Mouse (Mus musculus): Measurements from ENCODE around the gene Qtrt2. TPM values are rescaled to one million over a fixed set of nuclear protein-coding genes. Genes with fewer than 3 reads are reported as not detected.

Qtrt2 gene
- polyA plus RNA-seq (2015; fragmentation: Nextera tagmentation; extraction: Ambion mirVana), result 29.6 and 30.8 TPM in 2 replicates

DNA sequence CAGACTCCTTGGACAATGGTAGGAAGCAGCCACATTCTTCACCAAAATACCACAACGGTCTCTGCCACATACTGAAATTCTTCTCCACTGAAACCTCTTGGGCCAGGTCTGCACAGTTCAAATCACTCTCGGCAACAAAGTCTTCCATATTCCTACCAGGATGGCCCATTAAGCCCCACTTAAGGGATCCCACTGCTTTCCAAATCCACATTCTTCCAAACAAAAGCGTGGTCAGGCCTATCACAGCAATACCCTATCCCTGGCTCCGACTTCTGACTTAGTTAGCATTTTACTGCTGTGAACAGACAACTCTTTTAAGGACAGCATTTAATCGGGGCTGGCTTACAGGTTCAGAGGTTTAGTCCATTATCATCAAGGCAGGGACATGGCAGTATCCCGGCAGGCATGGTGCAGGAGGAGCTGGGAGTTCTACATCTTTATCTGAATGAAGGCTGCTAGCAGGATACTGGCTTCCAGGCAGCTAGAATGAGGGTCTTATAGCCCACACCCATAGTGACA, at the start of gene Qtrt2:
Gene Qtrt2, minus strand, starts transcription at position 469 of the 519 bp plus-strand sequence.
- Histone ChIP-seq H3K4me1 (peaks cover 5% of the 10 kb centered on the region; the same call in 1 of the 2 replicates), H3K4me2 (no peak within 1 kb of the TSS), H3K9me3 (replicated peaks) (no peaks in the 10 kb centered on the region), H3K27ac (no peak within 1 kb of the TSS), H3K9ac (no peak within 1 kb of the TSS), H3K4me3 (no peak within 1 kb of the TSS), H3K27me3 (no peaks in the 10 kb centered on the region), H3K36me3 (ENCODE audit: poor library complexity, severe bottlenecking) (no peaks in the 10 kb centered on the region)
- 66% methylated on average over 6 of the region's 6 CpGs for WGBS
- no peak for ATAC-seq

GRCm38 (mm10) chr16:43973606-43974220, 47.1 kb upstream of the Qtrt2 start:
- H3K4me2 ChIP-seq, result no peak overlapping the region
- H3K27ac ChIP-seq, result no peak overlapping the region
- H3K27me3 ChIP-seq, result peaks cover 4% of the 10 kb centered on the region; the same call in 1 of the 2 replicates
- no peak for ATAC-seq
- no peaks in the 10 kb centered on the region for H3K9me3 ChIP-seq (replicated peaks)
- no peak overlapping the region for H3K4me3 ChIP-seq
- H3K36me3 ChIP-seq (ENCODE audit: poor library complexity, severe bottlenecking), result no peaks in the 10 kb centered on the region; the same call in 1 of the 2 replicates
- 77% methylated on average over 22 of the region's 22 CpGs for WGBS
- H3K4me1 ChIP-seq, result no peaks in the 10 kb centered on the region
- no peak overlapping the region for H3K9ac ChIP-seq

DNA sequence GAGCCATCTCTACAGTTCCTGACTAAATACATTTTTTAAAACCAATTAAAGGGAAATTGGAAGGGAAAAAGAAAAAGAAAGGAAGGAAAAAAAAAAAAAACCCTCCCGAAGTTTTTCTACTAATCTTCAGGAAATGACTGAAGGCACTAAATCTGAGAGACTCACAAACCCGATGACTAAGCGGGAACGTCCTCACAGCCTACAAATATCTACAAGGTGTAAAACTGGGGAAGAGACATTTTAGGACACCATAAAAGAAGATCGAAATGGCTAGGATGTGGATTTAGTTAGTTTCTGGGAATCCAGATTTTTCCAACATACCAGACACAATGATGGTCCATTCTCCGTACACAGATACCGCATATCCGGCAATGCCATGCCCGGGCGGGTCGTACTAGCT, 46.5 kb upstream of the Qtrt2 start:
- Histone ChIP-seq H3K27ac (no peak overlapping the region), H3K36me3 (ENCODE audit: poor library complexity, severe bottlenecking) (no peaks in the 10 kb centered on the region; the same call in 1 of the 2 replicates), H3K4me2 (no peak overlapping the region), H3K9ac (no peak overlapping the region), H3K4me1 (no peaks in the 10 kb centered on the region), H3K9me3 (replicated peaks) (no peaks in the 10 kb centered on the region), H3K27me3 (no peaks in the 10 kb centered on the region), H3K4me3 (no peak overlapping the region)
- 93% methylated on average over 11 of the region's 11 CpGs for WGBS
- ATAC-seq, result no peak

DNA sequence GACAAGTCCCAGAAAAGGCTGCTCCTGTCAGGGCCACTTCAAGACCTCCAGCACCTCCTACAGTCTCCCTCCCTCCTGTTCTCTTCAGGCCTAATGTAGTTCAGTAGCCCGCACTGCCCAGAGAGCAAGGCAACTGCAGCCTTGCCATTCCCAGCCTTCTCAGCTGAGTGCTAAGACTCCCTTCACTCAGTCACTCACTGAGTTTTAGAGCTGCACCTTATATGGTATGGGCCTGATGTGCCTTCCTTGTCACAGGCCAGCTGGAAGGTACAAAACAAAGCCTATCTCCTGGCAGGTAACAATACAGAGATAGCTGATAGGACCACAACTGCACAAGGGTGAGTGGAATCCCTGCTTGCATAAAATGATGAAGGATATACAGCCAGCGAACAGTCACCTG, 45.8 kb upstream of the Qtrt2 start:
- ATAC-seq, result no peak
- H3K9me3 ChIP-seq (replicated peaks), result no peaks in the 10 kb centered on the region

GRCm38 (mm10) chr16:43971741-43972140, 45.1 kb upstream of the Qtrt2 start:
- H3K27ac ChIP-seq, result no peak overlapping the region
- WGBS, result 95% methylated on average over 9 of the region's 9 CpGs
- no peak for ATAC-seq
- H3K4me2 ChIP-seq, result no peak overlapping the region
- no peaks in the 10 kb centered on the region for H3K27me3 ChIP-seq
- no peak overlapping the region for H3K4me3 ChIP-seq
- H3K9me3 ChIP-seq (replicated peaks), result no peaks in the 10 kb centered on the region
- H3K9ac ChIP-seq, result no peak overlapping the region
- H3K4me1 ChIP-seq, result peaks cover 2% of the 10 kb centered on the region; the same call in 1 of the 2 replicates
- H3K36me3 ChIP-seq (ENCODE audit: poor library complexity, severe bottlenecking), result no peaks in the 10 kb centered on the region; the same call in 1 of the 2 replicates

More for the DNA sequence above, 45.8 kb upstream of the Qtrt2 start:
- no peak overlapping the region for H3K9ac ChIP-seq
- no peak overlapping the region for H3K4me3 ChIP-seq
- no peak overlapping the region for H3K27ac ChIP-seq
- no peaks in the 10 kb centered on the region for H3K27me3 ChIP-seq
- no peaks in the 10 kb centered on the region; the same call in 1 of the 2 replicates for H3K36me3 ChIP-seq (ENCODE audit: poor library complexity, severe bottlenecking)
- H3K4me2 ChIP-seq, result no peak overlapping the region
- H3K4me1 ChIP-seq, result no peaks in the 10 kb centered on the region
- WGBS, result 94% methylated on average over 2 of the region's 2 CpGs

GRCm38 (mm10) chr16:43971189-43971588, 44.6 kb upstream of the Qtrt2 start:
- H3K4me2 ChIP-seq, result no peak overlapping the region
- H3K4me1 ChIP-seq, result peaks cover 7% of the 10 kb centered on the region
- H3K4me3 ChIP-seq, result no peak overlapping the region
- no peaks in the 10 kb centered on the region; the same call in 1 of the 2 replicates for H3K36me3 ChIP-seq (ENCODE audit: poor library complexity, severe bottlenecking)
- no peaks in the 10 kb centered on the region for H3K27me3 ChIP-seq
- no peak overlapping the region for H3K9ac ChIP-seq
- H3K27ac ChIP-seq, result no peak overlapping the region
- 93% methylated on average over 11 of the region's 11 CpGs for WGBS
- ATAC-seq, result no peak
- no peaks in the 10 kb centered on the region for H3K9me3 ChIP-seq (replicated peaks)

DNA sequence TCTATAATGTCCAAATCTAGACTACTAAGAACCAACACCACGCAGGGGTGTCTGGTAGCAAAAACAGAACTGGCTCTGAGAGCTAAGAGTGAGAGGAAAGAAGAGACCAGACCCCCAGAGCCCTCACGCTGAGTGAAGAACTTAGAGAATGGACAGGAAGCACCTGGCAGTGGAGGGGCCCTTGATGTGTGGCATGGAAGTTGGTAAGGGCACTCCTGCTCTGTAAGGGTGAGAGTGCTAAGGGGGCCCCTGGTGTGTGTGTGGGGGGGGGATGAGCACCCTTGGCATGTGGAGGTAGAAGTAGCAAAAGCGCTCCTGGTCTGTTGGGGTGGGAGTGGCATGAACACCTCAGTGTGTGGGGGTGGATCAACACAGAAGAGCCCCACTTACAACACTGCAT, 43.8 kb upstream of the Qtrt2 start:
- WGBS, result 89% methylated on average over 3 of the region's 3 CpGs
- H3K36me3 ChIP-seq (ENCODE audit: poor library complexity, severe bottlenecking), result no peaks in the 10 kb centered on the region; the same call in 1 of the 2 replicates
- no peak for ATAC-seq
- no peak overlapping the region for H3K4me3 ChIP-seq
- H3K4me2 ChIP-seq, result no peak overlapping the region
- H3K27me3 ChIP-seq, result no peaks in the 10 kb centered on the region
- H3K27ac ChIP-seq, result no peak overlapping the region
- H3K9me3 ChIP-seq (replicated peaks), result no peaks in the 10 kb centered on the region
- no peak overlapping the region for H3K9ac ChIP-seq
- peaks cover 12% of the 10 kb centered on the region for H3K4me1 ChIP-seq

GRCm38 (mm10) chr16:43965781-43966389, 39.3 kb upstream of the Qtrt2 start:
- ATAC-seq, result peak; percentile 58
- no peak overlapping the region for H3K27ac ChIP-seq
- no peak overlapping the region for H3K9ac ChIP-seq
- peaks cover 6% of the 10 kb centered on the region; the same call in 1 of the 2 replicates for H3K36me3 ChIP-seq (ENCODE audit: poor library complexity, severe bottlenecking)
- WGBS, result 66% methylated on average over 13 of the region's 13 CpGs
- no peaks in the 10 kb centered on the region for H3K9me3 ChIP-seq (replicated peaks)
- no peak overlapping the region for H3K4me2 ChIP-seq
- peaks cover 12% of the 10 kb centered on the region for H3K4me1 ChIP-seq
- H3K4me3 ChIP-seq, result no peak overlapping the region
- no peaks in the 10 kb centered on the region for H3K27me3 ChIP-seq

DNA sequence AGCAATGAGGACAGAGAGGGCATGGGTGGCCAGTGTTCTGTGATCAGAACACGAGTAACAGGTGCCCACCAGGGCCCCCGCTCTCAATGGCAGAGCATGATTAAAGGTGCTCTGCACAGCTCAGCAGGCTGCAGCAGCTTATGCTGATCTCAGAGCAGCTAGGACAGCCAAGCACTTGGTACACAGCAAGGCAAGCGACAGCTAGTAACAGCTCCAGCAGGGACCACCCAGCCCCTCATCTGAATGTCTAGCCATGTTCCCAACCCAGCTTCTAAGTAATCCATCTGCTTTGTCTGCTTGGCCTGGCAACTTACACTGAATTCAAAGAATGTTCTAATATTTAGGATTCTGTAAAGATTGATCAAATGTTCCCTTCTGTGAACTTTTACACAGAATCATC, 37.2 kb upstream of the Qtrt2 start:
- Histone ChIP-seq H3K4me1 (peaks cover 12% of the 10 kb centered on the region), H3K4me2 (no peak overlapping the region), H3K9me3 (replicated peaks) (no peaks in the 10 kb centered on the region), H3K27me3 (no peaks in the 10 kb centered on the region), H3K9ac (no peak overlapping the region), H3K27ac (no peak overlapping the region), H3K4me3 (no peak overlapping the region), H3K36me3 (ENCODE audit: poor library complexity, severe bottlenecking) (0 out of 2 replicates have a peak, but pooled peaks cover 6% of the 10 kb centered on the region)
- peak; percentile 48; the same call in 1 of the 2 replicates for ATAC-seq
- WGBS, result 75% methylated on average over 3 of the region's 3 CpGs

GRCm38 (mm10) chr16:43963291-43963690, 36.7 kb upstream of the Qtrt2 start:
- ATAC-seq, result no peak
- Histone ChIP-seq H3K4me3 (no peak overlapping the region), H3K36me3 (ENCODE audit: poor library complexity, severe bottlenecking) (0 out of 2 replicates have a peak, but pooled peaks cover 6% of the 10 kb centered on the region), H3K9me3 (replicated peaks) (no peaks in the 10 kb centered on the region), H3K27me3 (no peaks in the 10 kb centered on the region), H3K4me2 (no peak overlapping the region), H3K4me1 (peaks cover 12% of the 10 kb centered on the region), H3K27ac (no peak overlapping the region), H3K9ac (no peak overlapping the region)
- WGBS, result 91% methylated on average over 9 of the region's 9 CpGs

DNA sequence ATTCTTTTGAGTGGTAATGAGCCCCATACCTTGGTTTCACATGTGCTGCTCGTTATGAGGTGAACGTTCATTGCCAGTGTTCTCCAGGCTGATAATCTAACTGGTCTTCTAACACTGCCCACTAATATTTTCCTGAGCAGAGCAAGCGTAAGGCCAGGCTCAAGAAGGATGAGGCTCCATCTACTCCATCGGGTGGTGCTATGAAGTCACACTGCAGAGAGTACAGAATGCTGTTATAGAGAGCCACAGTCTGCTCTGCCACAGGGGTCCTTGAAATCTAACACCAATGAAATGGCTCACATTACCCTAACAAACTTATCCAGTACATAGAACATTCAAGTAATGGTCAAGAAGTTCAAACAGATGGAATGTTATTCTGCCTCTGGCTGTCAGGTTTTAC, 31.4 kb upstream of the Qtrt2 start:
- 85% methylated on average over 4 of the region's 4 CpGs for WGBS
- Histone ChIP-seq H3K4me1 (no peaks in the 10 kb centered on the region), H3K9me3 (replicated peaks) (no peaks in the 10 kb centered on the region), H3K36me3 (ENCODE audit: poor library complexity, severe bottlenecking) (peaks cover 15% of the 10 kb centered on the region; the same call in 1 of the 2 replicates), H3K4me3 (no peak overlapping the region), H3K9ac (no peak overlapping the region), H3K27me3 (no peaks in the 10 kb centered on the region), H3K4me2 (no peak overlapping the region), H3K27ac (no peak overlapping the region)
- ATAC-seq, result no peak

DNA sequence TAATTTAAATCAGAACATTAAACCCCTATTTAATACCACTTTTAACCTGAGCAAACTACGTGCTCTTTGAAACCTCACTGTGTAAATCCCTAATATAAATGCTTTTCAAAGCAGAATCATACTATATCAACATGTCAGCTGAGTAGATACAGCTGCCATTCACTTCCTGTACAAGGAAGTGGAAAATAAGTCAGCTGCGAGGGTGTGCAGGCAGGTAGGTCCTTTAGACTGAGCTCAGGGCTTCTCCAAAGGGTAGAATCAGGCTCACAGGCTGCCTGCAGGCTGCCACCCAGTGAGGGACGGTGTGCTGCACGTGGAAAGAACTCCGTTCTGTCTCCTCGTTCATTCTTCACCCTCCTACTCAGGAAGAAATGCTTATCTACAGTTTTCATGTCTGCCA, 28.3 kb upstream of the Qtrt2 start:
- no peak overlapping the region for H3K4me2 ChIP-seq
- no peaks in the 10 kb centered on the region for H3K27me3 ChIP-seq
- H3K36me3 ChIP-seq (ENCODE audit: poor library complexity, severe bottlenecking), result peaks cover 20% of the 10 kb centered on the region; the same call in 1 of the 2 replicates
- 87% methylated on average over 6 of the region's 6 CpGs for WGBS
- H3K4me1 ChIP-seq, result no peaks in the 10 kb centered on the region
- no peak overlapping the region for H3K9ac ChIP-seq
- ATAC-seq, result no peak
- no peak overlapping the region for H3K27ac ChIP-seq
- no peaks in the 10 kb centered on the region for H3K9me3 ChIP-seq (replicated peaks)
- H3K4me3 ChIP-seq, result no peak overlapping the region

Measured in forebrain, embryonic 13.5 days (tissue).